22 mouse cellular contexts compared by ENCODE assay signal in genomic region chr1:61030532-61030931, GRCm38 (mm10). TPM values are rescaled to one million over a fixed set of nuclear protein-coding genes. Genes with fewer than 3 reads are reported as not detected.
"Had no signal": no experiment of that assay in that cellular context is flagged by ENCODE, and none has a peak within 500 bp of the region (broad histone marks: within the 10 kb centered on the region; RNA-seq: fewer than 3 reads in every experiment).

No protein-coding gene starts in this region.

- H3K4me1 ChIP-seq: limb, embryonic 10.5 days; limb, embryonic 13.5 days; liver, embryonic 12.5 days; liver, embryonic 15.5 days; neural tube, embryonic 12.5 days; neural tube, embryonic 15.5 days; stomach, embryonic 15.5 days had no signal

- H3K4me3 ChIP-seq: layer of hippocampus, adult 2 months; limb, embryonic 10.5 days; limb, embryonic 13.5 days; liver, embryonic 12.5 days; liver, embryonic 15.5 days; lung, embryonic 15.5 days; neural tube, embryonic 12.5 days; neural tube, embryonic 15.5 days; stomach, embryonic 15.5 days had no signal

- H3K27ac ChIP-seq: layer of hippocampus, adult 2 months; limb, embryonic 10.5 days; limb, embryonic 13.5 days; liver, embryonic 12.5 days; liver, embryonic 15.5 days; lung, embryonic 15.5 days; neural tube, embryonic 12.5 days; neural tube, embryonic 15.5 days; stomach, embryonic 15.5 days had no signal

- ATAC-seq: liver, embryonic 12.5 days had no signal

- H3K27me3 ChIP-seq: limb, embryonic 13.5 days; liver, embryonic 12.5 days; liver, embryonic 15.5 days; lung, embryonic 15.5 days; neural tube, embryonic 12.5 days; neural tube, embryonic 15.5 days; stomach, embryonic 15.5 days had no signal

- DNase-seq: kidney, adult 9 months; kidney, postnatal 25 days; layer of hippocampus, adult 9-11 months; liver; lung, adult 18-20 months; lung, postnatal 10 days; lung, postnatal 4 days; midbrain, embryonic 14.5 days; right cerebral cortex, adult 18-20 months; right cerebral cortex, postnatal 25 days; spleen, adult 18-20 months; thymus, postnatal 14 days; thymus, postnatal 4 days had no signal

- H3K36me3 ChIP-seq: limb, embryonic 10.5 days; limb, embryonic 13.5 days; liver, embryonic 12.5 days; liver, embryonic 15.5 days; lung, embryonic 15.5 days; neural tube, embryonic 12.5 days; neural tube, embryonic 15.5 days; stomach, embryonic 15.5 days had no signal

RNA-seq across cellular contexts. Expression of gene Icos, which starts 52.8 kb away (rescaled TPM):
- polyA plus RNA-seq: limb, embryonic 10.5 days; midbrain, embryonic 14.5 days had no signal
